Mouse (Mus musculus) heart, embryonic 10.5 days (tissue): Measurements from ENCODE around the gene H2-M10.2. TPM values are rescaled to one million over a fixed set of nuclear protein-coding genes. Genes with fewer than 3 reads are reported as not detected.
"Not testable (repeated sequence)": the region's sequence is repeated elsewhere in the genome, so short reads cannot be mapped to it uniquely, and the experiment has no call there.

Experiments
- DNase-seq: peaks from one replicate; pipeline ENCODE4 v3.0.0-alpha.2; 2017; ENCODE audit warnings: low spot score
- H3K27ac ChIP-seq: fragments of 300-500 bp; sonication (generic); 2 replicates; pipeline ENCODE4 v1.5.1; 2016; ENCODE audit warnings: mild to moderate bottlenecking
- H3K27me3 ChIP-seq: fragments of 300-500 bp; sonication (generic); 2 replicates; pipeline ENCODE4 v1.6.1; 2016; ENCODE audit warnings: mild to moderate bottlenecking; ENCODE audit not compliant: poor library complexity, insufficient read depth, severe bottlenecking
- H3K36me3 ChIP-seq: fragments of 300-500 bp; sonication (generic); 2 replicates; pipeline ENCODE4 v1.6.1; 2016; ENCODE audit warnings: mild to moderate bottlenecking, moderate library complexity
- H3K4me1 ChIP-seq: fragments of 300-500 bp; sonication (generic); 2 replicates; pipeline ENCODE4 v1.6.1; 2016; ENCODE audit warnings: mild to moderate bottlenecking
- H3K4me3 ChIP-seq: fragments of 300-500 bp; sonication (generic); 2 replicates; pipeline ENCODE4 v1.5.1; 2016; ENCODE audit warnings: mild to moderate bottlenecking, moderate library complexity
- H3K9me3 ChIP-seq: fragments of 300-500 bp; sonication (generic); 2 replicates; pipeline ENCODE4 v1.6.1; 2016; ENCODE audit warnings: mild to moderate bottlenecking, moderate library complexity
- WGBS: fragments of 180-500 bp; shearing (Covaris S2); methylation state at CpG from one replicate; pipeline ENCODE4 v1.1.7; 2016; 5-methylcytosine and 5-hydroxymethylcytosine counted together
- polyA plus RNA-seq: library from polyadenylated mRNA; unstranded; fragments of >200 nt; fragmentation: Nextera tagmentation; extraction: Ambion mirVana; gene quantifications from 2 replicates; pipeline ENCODE4 v1.2.1, GENCODE M21; 2016

The H2-M10.2 gene
- not detected in 2 replicates for polyA plus RNA-seq

DNA sequence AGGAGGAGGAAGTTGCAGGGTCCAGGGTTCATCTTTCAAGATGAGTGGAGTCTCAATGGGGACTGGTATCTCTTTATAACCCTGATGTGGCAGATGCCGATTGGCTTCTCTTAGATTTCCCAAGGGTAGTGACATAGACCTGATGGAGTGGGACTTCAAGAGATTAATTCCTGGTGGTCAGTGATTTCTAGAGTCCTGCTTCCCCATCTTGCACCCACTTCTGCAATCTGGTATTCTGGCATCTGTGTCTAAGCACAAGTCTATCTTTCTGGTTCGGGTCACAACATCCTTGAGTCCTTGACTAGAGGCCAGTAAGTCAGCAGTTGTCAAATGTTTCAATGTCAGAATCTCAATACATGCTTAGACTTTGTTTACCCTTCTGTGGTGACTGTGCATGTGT lies at the start of gene H2-M10.2:
Gene H2-M10.2 (minus strand): TSS at position 101 of the 400 bp plus-strand sequence.
- no peaks in the 10 kb centered on the region for H3K4me1 ChIP-seq
- H3K9me3 ChIP-seq: peaks cover 8% of the 10 kb centered on the region; the same call in 1 of the 2 replicates
- H3K36me3 ChIP-seq: peaks cover 12% of the 10 kb centered on the region
- no peak for DNase-seq
- WGBS: 85% methylated on average over 2 of the region's 2 CpGs
- H3K27me3 ChIP-seq: no peaks in the 10 kb centered on the region
- no peak within 1 kb of the TSS for H3K27ac ChIP-seq
- H3K4me3 ChIP-seq: no peak within 1 kb of the TSS

DNA sequence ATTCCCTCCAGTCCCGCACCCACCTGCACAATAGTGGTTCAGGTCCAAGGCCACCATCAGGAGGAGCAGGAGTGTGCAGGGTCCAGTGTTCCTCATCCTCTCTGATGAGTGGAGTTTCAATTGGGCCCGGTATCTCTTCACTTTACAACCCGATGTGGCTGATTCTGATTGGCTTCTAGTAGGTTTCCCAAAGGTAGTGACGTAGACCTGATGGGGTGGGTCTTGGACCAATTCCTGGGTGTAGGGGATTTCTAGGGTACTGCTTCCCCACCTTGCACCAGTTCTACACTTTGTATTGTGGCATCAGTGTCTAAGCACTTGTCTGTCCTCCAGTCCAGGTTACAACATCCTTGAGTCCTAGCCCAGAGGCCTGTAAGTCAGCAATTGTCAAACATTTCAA lies 39.8 kb upstream of the H2-M10.2 start, which contains the start of gene H2-M10.1:
Gene H2-M10.1 (minus strand): TSS at position 101 of the 400 bp plus-strand sequence.
- 89% methylated on average over 4 of the region's 4 CpGs for WGBS
- no peak within 1 kb of the TSS for H3K4me3 ChIP-seq
- no peaks in the 10 kb centered on the region for H3K27me3 ChIP-seq
- no peaks in the 10 kb centered on the region for H3K9me3 ChIP-seq
- DNase-seq: no peak
- H3K4me1 ChIP-seq: no peaks in the 10 kb centered on the region
- H3K27ac ChIP-seq: no peak within 1 kb of the TSS
- no peaks in the 10 kb centered on the region for H3K36me3 ChIP-seq

DNA sequence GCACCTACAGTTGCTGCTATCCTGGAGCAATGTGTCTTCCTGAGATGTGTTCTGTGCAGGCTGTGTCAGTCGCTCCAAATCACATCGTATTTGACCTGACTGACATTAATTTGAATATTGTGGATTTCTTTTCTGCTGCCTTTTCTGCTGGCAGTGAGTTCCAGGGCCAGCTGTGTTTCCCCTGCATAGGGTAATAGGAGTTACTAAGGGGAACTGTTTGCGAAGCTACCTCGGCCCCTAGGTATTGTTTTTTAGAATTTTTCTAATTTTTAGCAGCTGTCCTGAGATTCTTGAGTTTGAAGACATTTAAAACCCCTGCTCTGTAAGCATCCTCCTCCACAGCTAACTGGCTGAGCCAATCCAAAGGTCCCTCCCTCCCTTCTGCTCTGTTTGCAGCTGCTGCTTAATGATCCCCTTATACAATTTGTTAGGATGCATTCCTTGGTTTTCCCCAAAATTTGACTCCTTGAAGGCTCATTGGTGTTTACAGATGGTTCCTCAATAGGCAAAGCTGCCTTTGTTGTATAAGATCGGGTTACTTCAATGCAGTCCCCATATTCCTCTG lies 29.5 kb upstream of the H2-M10.2 start:
- no peaks in the 10 kb centered on the region for H3K36me3 ChIP-seq
- H3K27ac ChIP-seq: no peak overlapping the region; the same call in 1 of the 2 replicates
- 25% methylated on average over 5 of the region's 5 CpGs for WGBS
- no peaks in the 10 kb centered on the region for H3K27me3 ChIP-seq
- H3K4me1 ChIP-seq: no peaks in the 10 kb centered on the region
- H3K4me3 ChIP-seq: peak overlapping the region; percentile 72
- DNase-seq: no peak
- no peaks in the 10 kb centered on the region for H3K9me3 ChIP-seq

DNA sequence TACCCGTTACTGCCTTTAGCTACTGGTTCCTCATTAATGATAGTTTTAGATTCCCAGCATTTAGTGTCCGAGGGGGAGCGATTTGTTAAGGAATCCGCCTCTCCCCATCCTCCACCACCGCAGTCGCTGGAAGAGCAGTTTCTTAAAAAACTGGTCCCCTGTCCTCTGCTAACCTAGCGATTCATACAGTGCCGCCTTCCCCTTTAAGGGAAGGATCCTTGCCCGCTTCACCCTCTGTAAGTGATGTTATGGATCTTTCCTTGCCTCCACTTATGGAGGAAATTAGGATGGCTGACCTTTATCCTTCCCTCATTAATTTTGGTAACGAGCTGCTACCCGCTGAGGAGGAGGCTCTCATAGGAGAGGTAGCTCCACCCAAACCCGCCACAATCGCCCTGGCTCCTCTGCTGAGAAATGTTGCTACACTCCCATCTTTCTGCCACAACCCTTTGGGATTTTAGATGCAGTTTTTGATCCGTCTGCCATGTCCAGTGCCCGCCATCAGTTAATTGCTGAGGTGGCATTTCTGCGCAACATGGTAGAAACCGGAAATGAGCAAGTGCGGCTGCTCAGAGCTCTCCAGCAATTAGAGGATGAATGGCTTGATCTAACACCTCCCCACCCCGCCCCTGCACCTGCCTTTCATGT lies 28.9 kb upstream of the H2-M10.2 start:
- peak; percentile 81 for DNase-seq
- 0% methylated on average over 19 of the region's 19 CpGs for WGBS
- Histone ChIP-seq H3K4me3 (peak overlapping the region; percentile 72), H3K27ac (peak overlapping the region; percentile 79), H3K27me3 (no peaks in the 10 kb centered on the region), H3K36me3 (no peaks in the 10 kb centered on the region), H3K9me3 (no peaks in the 10 kb centered on the region), H3K4me1 (no peaks in the 10 kb centered on the region)

DNA sequence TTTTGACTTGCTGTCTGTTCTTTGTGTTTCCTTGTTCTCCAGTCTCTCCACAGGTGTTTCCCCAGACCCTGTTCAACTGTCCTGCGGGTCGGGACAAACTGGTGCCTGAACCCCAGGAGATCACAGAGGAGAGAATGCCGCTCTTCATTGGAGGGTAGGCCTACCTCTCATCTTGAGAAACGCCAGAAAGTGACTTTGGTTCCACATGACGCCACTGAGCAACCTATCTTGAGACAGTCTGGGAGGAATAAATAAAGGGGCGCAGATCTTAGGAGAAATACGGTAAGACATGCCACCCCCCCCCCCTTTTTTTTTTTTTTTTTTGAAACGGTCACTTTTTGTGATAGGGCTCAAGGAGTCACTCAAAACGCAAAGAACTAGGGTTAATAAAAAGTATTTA lies 28.2 kb upstream of the H2-M10.2 start:
- no peaks in the 10 kb centered on the region for H3K36me3 ChIP-seq
- H3K4me3 ChIP-seq: peak overlapping the region; percentile 72
- H3K27me3 ChIP-seq: no peaks in the 10 kb centered on the region
- no peaks in the 10 kb centered on the region for H3K9me3 ChIP-seq
- no peak for DNase-seq
- 3% methylated on average over 9 of the region's 9 CpGs for WGBS
- H3K27ac ChIP-seq: no peak overlapping the region
- no peaks in the 10 kb centered on the region for H3K4me1 ChIP-seq

DNA sequence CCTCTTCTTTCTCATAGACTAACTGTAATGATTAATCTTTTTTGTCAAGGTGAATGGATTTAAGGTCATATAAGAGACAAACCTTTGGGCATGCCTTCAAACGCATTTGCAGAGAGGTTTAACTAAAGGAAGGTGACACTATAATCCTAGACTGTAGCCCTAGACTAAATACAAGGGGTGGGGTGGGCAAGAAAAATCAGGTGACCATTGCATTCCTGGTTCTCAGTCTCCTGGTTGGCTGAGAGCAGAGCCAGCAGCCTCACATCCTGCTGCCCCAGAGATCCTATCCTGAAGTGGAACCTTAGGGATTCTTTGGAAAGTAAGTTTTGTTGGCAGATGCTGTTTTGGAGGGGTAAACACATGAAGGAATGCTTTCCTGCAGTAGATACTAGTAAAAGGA lies 23.0 kb upstream of the H2-M10.2 start:
- 45% methylated on average over 1 of the region's 1 CpGs for WGBS
- no peaks in the 10 kb centered on the region for H3K4me1 ChIP-seq
- no peak for DNase-seq

DNA sequence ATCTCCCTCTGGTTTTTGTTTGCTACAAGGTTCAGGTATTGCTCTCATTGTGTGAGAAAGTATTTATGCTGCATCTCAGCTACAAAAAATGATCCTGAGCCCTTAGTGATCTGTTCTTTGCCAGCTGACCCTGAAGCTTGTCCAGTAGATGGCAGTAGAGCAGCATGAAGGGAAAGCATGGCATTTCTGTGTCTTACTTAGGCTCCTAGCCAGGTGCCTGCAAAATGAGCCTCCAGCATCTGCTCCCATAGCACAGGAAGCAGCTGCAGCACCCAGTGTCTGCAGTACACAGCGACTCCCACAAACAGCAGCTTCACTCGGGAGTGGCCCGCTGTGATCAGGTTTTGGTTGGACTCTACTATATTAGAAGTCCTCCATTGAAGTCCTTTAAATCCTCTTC lies 22.6 kb upstream of the H2-M10.2 start:
- DNase-seq, H3K27me3 ChIP-seq, H3K27ac ChIP-seq, H3K36me3 ChIP-seq, H3K4me1 ChIP-seq, H3K9me3 ChIP-seq, H3K4me3 ChIP-seq: not testable (repeated sequence)
- WGBS: 3% methylated on average over 3 of the region's 3 CpGs

More for the DNA sequence above, 23.0 kb upstream of the H2-M10.2 start:
- Histone ChIP-seq H3K4me3 (no peak overlapping the region), H3K9me3 (no peaks in the 10 kb centered on the region), H3K36me3 (no peaks in the 10 kb centered on the region), H3K27ac (no peak overlapping the region), H3K27me3 (no peaks in the 10 kb centered on the region)

DNA sequence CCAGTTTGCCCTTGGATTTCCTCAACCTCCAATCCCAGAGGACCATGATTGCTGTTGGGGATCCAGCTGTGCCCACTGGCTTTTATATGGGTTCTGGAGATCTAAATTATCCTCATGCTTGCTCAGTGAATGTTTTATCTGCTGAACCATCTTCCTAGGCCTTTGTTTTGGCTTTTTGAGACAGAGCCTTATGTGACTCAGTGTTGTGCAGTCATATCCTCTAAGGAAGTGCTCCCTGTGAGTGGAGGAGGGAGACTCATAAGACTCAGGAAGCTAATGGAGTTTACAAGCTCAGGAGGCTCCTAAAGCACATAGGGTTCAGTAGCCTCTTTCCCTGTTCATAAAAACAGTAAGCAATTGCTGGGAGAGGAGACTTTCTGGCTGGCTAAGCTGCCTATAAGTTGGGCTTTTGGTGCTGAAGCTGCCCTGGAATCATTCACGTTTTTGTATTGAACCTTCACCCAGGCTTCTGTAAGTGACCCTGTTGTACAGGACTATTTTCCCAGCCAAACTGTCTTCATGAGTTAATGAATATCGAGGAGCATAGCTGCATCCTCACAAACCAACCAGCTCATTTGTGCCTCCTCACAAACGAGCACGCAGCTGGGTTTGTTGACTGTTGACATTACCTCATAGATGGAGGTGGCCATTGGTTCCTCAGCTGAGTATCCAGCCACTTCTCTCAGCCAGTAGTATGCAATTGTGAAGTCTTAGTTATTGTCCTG lies 4.6 kb downstream of the H2-M10.2 start:
- H3K4me3 ChIP-seq: no peak overlapping the region
- WGBS: 91% methylated on average over 4 of the region's 4 CpGs
- H3K9me3 ChIP-seq: peaks cover 8% of the 10 kb centered on the region; the same call in 1 of the 2 replicates
- H3K27me3 ChIP-seq: no peaks in the 10 kb centered on the region
- no peak for DNase-seq
- no peak overlapping the region for H3K27ac ChIP-seq
- H3K4me1 ChIP-seq: no peaks in the 10 kb centered on the region
- peaks cover 46% of the 10 kb centered on the region for H3K36me3 ChIP-seq

DNA sequence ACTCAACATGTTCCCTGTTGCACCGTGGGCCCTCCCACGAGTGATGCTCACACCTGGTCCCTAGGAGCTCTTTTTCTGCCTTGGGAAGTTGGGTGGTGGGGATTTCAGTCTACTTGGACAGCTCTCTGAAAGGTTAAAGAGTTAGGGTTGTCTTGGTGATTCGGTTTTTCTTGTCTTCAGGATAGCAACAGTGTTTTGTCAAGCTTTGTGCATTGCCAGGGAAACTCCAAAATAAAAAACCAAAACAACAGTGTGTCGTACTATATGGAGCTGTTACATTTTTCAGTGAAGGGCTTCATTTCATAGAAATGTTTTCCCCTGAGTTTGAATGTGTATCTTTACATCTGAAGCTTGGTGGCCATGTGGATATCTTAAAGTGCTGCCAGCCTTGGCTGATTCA lies 11.5 kb downstream of the H2-M10.2 start:
- 93% methylated on average over 4 of the region's 4 CpGs for whole genome bisulfite sequencing
- Histone ChIP-seq H3K27me3 (no peaks in the 10 kb centered on the region), H3K36me3 (peaks cover 44% of the 10 kb centered on the region), H3K4me1 (peaks cover 17% of the 10 kb centered on the region), H3K4me3 (no peak overlapping the region), H3K27ac (no peak overlapping the region), H3K9me3 (no peaks in the 10 kb centered on the region)
- no peak for DNase-seq

DNA sequence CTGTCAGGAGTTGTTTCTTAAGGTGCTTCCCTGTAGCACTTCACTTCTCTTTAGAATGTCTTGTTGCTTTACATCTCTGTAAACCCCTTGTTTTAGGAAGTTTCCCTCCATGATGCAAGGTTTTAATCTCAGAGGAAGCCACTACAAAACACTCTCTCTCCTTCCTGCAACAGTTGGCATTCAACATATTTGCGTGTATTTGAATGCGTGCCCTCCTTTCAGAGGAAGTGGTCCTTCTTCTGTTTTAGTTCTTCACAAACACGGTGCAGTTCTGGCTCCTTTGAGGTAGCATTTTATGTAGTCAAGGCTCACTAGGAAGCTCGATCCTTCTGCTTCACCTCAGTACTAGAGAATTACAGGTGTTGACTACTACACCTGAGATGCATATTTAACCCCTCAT lies 12.5 kb downstream of the H2-M10.2 start:
- H3K27me3 ChIP-seq: no peaks in the 10 kb centered on the region
- H3K4me3 ChIP-seq: no peak overlapping the region
- DNase-seq: no peak
- H3K4me1 ChIP-seq: peaks cover 17% of the 10 kb centered on the region
- no peaks in the 10 kb centered on the region for H3K9me3 ChIP-seq
- no peak overlapping the region for H3K27ac ChIP-seq
- peaks cover 39% of the 10 kb centered on the region for H3K36me3 ChIP-seq
- WGBS: 89% methylated on average over 4 of the region's 4 CpGs

DNA sequence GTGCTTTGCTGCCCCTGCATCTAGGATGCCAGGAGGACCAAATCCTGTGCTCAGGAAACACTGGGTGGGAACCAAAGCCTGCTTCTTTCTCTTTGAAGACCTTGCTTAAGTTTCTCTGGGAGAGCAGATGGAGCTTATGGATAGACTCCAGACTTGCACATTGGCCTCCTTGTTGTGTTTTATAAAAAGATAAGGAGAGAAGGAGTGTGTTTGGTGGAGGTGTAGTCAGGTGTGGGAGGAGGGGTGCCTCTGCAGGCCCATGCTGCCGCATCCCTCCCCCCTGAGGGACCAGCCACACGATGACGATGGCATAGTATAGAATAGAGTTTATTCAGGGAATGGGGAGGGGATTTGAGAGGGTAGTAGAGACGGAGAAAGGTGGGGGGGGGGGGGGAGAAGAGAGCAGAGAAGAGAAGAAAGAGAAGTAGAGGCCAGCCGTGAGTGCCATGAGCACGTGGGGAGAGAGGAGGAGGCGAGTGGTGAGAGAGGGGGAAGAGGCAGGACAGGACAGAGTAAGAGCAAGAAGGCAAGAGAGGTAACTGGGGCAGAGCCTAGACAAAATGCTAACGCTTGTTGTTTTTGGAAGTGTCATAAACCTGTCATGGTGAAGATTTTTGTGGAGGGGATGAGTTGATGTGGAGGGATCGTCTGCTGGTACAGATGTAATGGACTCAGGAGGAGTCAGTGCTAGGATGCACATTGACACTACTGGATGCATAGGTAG lies 13.5 kb downstream of the H2-M10.2 start:
- 87% methylated on average over 9 of the region's 9 CpGs for WGBS
- Histone ChIP-seq H3K36me3 (peaks cover 38% of the 10 kb centered on the region), H3K27ac (no peak overlapping the region), H3K27me3 (no peaks in the 10 kb centered on the region), H3K9me3 (no peaks in the 10 kb centered on the region), H3K4me1 (peaks cover 17% of the 10 kb centered on the region), H3K4me3 (peak overlapping the region; percentile 99)
- DNase-seq: no peak

DNA sequence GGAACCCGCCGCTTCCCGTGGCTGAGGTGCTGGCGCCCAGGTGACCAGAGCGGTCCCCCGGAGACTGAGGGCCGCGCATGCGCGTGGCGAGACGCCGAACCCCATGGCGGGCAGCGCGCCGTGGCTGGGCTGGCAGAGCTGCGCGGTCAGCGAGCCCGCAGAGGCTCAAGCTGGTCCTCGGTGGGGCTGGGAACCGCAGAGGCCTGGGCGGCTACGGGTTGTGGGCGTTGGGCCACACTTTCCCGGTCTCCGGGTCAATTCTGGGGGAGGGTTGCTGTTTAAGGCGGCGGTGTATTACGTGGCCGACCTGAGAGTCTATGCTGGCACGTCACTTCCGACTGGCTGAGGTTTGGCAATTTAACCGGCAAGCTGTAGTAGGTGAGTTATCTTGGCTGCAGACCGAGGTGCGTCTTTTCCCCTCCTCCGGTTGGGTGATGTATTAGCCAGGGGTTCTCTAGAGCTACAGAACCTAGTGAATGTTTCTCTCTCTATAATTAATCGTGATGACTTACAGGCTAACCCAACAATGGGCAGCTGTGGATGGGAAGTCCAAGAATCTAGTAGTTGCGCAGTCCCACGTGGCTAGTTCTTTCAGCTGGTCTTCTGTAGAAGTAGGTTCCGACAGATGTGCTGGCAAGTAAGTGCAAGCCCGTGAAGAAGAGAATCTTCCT lies 14.6 kb downstream of the H2-M10.2 start, which contains the start of gene Trim39:
Gene Trim39 (minus strand): TSS at position 662 of the 671 bp plus-strand sequence.
- Histone ChIP-seq H3K4me3 (peak within 1 kb of the TSS; percentile 99), H3K36me3 (peaks cover 44% of the 10 kb centered on the region), H3K9me3 (no peaks in the 10 kb centered on the region), H3K4me1 (peaks cover 17% of the 10 kb centered on the region), H3K27ac (peak within 1 kb of the TSS; percentile 99), H3K27me3 (no peaks in the 10 kb centered on the region)
- peak; percentile 92 for DNase-seq
- WGBS: 2% methylated on average over 39 of the region's 43 CpGs
